Mouse (Mus musculus) adrenal gland, adult 2 months (tissue): ENCODE measurements at regions not wholly inside any gene's neighbourhood (a gene's known extent, or its start where the extent isn't known, plus 50 kb on each side); places are given as distances from the start of the nearest gene placed in this dataset.

Source experiments
- DNase-seq: peaks from one replicate; pipeline ENCODE4 v3.0.0; 2021

GRCm38 (mm10) chr17:79282771-79283170 lies 72.1 kb downstream of the Cdc42ep3 start:
- no peak for DNase-seq

- DNase-seq, result no peak
Observed at GRCm38 (mm10) chr17:79273551-79273950, 81.3 kb downstream of the Cdc42ep3 start.

DNA sequence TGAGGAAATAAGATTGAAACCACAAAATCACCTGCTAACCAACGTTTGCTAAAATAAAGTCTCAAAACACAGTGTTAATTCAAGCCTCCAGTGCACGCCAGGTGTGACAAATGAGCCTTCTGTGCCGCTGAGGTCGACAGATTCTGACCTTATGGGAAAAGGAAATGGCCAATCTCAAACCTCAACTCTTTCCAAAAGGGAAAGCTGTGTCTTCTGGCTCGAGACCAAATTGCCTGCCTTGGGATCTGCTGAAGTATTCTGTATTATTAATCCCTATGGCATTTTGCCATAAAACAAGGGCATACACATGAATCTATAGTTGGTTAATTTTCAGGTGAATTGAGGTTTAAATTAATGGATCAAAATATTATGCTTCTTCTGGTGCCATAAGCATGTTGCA lies 95.2 kb downstream of the Cdc42ep3 start:
- no peak for DNase-seq

DNA sequence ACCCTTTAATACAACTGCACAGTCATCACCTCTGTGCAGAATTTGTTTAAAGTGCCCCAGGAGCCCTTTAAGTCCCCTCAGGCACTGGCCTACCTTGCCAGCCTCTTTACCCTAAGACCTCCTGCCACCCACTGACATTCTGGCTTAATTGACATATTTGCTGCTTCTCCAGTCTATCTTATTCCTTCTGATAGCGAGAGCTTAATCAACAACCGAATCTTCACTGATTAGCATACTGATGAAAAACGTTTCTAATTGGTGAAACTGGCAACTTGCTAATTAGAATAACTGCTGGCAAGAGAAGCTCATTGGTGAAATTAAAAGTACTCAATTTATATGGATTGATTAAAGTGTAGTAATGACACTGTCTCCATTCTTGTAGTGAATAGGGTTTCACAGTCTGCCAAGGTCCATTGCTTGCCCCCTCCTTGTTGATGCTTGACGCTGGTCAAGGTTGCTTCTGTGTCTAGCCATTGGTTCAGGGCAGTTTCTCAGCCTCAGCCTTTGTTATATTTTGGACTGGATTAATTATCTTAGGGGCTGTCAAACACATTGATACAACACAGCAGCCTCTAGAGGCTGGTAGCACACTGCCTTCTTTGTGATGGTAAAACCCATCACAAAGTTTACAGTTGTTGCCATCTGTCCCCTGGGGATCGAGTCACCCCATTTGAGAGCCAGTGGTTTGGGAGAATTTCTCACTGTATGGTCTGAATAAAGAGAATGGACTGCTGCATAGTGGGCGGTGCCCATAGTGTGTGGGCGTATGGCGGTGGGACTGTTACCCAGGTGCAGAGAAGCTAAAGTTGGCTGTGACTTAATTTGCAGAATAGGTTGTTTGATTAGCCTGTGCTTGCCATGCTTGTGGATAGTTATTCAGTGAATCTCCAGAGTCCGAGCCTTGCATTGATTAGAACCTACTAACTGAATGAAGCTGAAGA lies 107.7 kb downstream of the Cdc42ep3 start:
- no peak for DNase-seq

DNA sequence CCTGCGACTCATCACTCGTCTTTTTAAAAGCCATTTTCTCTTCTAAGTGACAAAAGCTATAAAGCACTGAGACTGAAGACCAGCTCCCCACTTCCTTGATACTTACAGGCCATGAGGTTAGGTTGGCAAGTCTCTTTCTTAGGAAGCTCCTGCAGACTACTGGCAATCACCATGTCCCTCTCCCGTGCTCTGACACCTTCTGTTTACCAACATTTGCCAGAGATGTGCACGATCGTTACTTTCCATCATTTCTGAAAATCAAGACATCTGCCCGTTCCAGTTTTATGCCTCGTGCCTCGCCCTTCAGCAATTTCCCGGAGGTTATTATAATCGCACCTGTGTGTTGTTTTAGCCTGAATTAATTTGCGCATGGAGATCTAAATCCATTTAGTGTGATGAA lies 110.8 kb downstream of the Cdc42ep3 start:
- DNase-seq, result no peak

GRCm38 (mm10) chr17:79243426-79243825 lies 111.5 kb downstream of the Cdc42ep3 start:
- DNase-seq, result no peak

GRCm38 (mm10) chr17:79241489-79241888 lies 113.4 kb downstream of the Cdc42ep3 start:
- DNase-seq, result no peak

DNA sequence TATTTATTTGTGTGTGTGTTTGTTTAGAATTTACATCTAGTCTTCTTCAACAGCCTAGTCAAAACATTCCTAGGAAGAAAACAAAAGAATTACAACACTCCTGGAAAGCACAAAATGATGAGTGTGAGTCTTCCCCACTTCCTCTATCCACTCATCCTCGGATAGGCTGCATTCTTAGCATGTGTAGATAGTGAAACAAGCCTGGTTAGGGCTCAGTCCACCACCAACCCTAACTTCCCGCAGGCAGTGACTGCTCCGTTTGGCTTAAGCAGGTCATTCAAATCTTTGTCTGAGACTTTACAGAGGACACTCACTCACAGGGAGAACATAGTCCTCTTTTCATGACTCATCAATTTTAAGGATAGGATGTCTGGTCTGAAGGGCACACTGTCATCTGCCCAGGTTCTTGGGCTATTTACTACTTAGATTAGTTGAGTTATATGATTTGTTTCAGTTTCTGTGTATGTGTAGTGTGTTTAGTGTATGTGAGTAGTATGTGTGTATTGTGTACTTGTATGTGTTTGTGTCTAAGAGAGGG lies 118.6 kb downstream of the Cdc42ep3 start:
- no peak for DNase-seq

DNA sequence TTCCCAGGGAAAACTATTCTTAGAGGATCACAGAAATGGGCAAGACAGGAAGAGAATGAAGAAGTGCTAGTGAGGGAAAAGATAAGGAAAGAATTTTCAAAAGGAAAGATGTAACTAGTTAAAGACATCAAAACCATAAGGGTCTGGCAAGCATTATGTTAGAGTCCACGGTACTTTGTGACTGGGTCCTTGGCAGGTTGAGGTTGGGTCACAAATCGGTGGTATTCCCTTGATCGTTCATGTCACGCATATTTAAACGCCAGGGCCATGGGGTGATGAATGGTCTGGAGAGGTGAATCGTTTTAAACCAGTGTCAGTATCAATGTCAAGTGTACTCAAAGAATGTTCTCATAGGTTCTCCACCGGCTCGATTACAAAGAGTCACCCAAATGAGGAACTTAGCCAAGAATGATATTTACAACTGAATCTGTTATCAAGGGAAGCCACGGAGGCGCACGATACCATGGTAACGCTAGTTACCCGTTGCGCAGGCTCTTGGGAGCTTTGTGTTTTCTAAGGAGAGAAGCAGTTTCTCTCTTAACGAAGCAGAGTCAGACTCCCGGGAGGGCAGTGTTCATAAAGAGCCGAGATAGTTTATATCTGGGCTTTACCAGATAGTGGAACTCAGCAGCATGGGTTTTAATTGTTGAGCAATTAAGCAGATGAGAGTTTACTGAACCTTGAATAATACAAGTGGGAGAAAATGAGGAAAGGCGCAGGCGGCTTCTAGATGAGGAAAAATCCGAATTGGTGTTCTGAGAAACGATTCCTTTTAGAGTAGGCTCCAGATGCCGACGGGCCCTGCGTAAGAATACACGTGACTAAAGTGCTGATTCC lies 124.0 kb downstream of the Cdc42ep3 start:
- no peak for DNase-seq

GRCm38 (mm10) chr17:79206563-79206962 lies 148.3 kb downstream of the Cdc42ep3 start:
- no peak for DNase-seq

GRCm38 (mm10) chr17:79206111-79206510 lies 148.8 kb downstream of the Cdc42ep3 start:
- no peak for DNase-seq

GRCm38 (mm10) chr17:79199814-79200491 lies 148.2 kb downstream of the Qpct start:
- no peak for DNase-seq

GRCm38 (mm10) chr17:79191871-79192373 lies 140.2 kb downstream of the Qpct start:
- no peak for DNase-seq

GRCm38 (mm10) chr17:79188282-79188681 lies 136.6 kb downstream of the Qpct start:
- DNase-seq, result no peak

DNA sequence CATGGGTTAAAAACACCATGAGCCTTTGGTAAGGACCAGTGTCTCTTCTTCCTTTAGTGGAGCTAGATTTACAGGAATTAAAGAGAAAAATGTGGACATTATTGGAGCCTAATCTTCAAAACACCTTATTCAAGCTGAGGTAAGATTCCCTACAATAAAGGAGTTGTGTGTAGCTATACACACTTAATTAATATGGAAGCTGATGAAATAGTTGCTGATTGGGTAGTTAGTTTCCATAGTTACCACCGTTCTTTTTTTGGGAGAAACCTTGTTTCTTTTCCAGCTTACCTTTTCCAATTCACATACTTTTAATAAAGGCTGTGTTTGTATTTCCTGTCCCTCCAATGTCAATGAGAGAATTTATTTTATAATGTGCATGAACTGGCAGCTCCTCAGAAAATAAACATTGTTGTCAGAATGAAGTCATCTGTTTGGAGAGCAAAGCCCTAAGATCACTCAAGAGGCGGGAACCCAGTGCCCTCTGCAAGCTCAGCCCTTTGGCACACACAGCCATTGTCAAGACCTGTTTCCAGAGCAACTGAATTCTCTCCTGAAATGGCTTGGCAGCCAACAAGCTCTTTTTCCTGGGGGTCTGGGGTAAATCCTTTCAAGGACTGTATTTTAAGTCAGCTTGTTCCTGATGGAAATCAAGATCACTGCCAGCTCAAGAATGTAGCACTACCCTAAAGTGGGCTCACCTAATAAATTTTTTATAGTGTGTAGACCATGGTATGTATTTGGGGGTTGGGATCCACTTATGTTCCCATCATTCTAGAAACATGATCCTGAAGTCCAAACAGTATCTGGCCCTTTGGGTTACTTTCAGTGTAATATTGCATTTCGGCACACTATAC lies 128.8 kb downstream of the Qpct start:
- no peak for DNase-seq

DNA sequence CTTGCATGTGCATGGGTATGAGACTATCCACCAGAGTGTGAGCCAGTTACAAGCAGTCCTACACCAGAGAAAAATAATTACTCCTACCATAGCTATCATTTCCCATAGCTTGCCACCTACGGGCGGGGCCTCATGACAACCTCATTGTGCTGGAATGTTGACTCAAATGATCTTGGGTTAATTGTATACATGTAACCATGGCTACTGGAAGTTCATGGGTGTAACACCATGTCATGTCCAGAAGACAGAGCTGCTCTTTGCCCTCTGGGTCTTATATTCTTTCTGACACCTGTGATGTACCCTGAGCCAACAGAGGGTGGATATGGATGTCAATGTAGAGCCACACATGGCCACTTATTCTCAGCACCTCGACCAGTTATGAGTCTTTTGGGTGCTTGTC lies 125.6 kb downstream of the Qpct start:
- DNase-seq, result no peak

GRCm38 (mm10) chr17:79176356-79176755 lies 124.7 kb downstream of the Qpct start:
- DNase-seq, result peak; percentile 4

DNA sequence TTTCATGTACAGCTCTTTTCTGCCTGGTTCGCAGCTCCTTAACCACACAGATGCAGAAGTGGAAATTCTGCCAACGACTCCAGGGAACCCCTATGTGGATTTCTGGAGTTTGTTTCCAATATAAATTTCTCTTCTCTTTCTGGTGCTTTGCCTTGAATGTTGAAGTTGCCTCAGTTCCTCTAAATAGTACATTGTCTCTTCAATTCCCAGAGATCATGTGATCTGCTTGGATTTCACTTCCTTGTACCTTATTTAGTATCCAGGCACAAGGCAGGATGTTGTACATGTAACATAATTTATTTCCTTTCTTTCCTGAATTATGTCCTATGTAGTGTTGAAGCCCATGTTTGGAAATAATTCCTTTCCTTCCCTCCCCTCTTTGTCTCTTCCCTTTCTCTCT lies 123.7 kb downstream of the Qpct start:
- DNase-seq, result no peak

- DNase-seq, result no peak
Observed at GRCm38 (mm10) chr17:79172328-79172727, 120.6 kb downstream of the Qpct start.

DNA sequence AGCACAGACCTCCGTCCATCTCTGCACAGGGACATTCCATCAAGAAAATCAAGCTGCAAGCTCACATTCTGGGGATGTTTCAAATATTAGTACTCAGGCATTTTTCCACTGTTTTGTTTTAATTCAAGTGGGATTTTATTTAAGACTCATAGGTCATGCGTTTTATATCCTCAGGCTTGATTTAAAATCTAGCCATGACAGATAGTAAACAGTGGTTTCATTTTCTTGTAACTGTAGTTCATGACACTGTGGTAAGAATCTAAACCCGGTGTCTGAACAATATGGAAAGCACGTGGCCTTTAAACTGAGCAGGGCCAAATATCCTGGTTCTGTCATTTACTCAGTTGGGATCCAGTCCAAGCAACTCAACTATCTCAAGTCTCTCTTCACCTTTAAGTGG lies 119.0 kb downstream of the Qpct start:
- no peak for DNase-seq

DNA sequence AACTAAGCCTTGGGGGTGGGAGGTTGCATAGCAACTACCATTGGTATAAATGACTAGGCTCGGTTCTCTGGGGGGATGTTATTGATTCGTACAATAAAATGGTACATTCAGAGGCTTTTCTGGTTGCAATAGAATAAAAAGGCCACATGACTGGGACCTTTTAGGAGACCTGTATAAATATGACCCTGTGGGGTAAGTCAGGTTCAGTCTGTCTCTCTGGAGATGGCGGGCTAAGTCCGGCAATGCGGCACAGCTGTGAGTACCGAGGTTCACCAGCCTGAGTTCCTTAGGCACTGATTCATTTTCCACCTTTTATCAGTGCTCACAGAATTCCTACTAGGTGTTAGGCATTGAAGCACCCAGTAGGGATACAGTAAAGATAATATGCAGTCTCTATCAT lies 115.5 kb downstream of the Qpct start:
- no peak for DNase-seq
